Mouse (Mus musculus) liver, embryonic 11.5 days (tissue): Measurements from ENCODE around the gene Slc6a5. TPM values are rescaled to one million over a fixed set of nuclear protein-coding genes. Genes with fewer than 3 reads are reported as not detected.

Source experiments
- ATAC-seq: fragments of 200-750 bp; cut with Nextera tagmentation; replicated peaks from 2 replicates; pipeline ENCODE4 v1.8.0; 2017; ENCODE audit warnings: moderate number of reproducible peaks, mild to moderate bottlenecking, moderate TSS enrichment, moderate library complexity; ENCODE audit not compliant: low FRiP score
- DNase-seq: peaks from one replicate; pipeline ENCODE4 v3.0.0-alpha.2; 2017; ENCODE audit warnings: low spot score
- H3K27ac ChIP-seq: fragments of 300-500 bp; sonication (generic); 2 replicates; pipeline ENCODE4 v1.5.1; 2014; ENCODE audit warnings: mild to moderate bottlenecking, low read depth, low read length, control low read depth
- H3K27me3 ChIP-seq: fragments of 300-500 bp; sonication (generic); replicated peaks from 2 replicates; pipeline ENCODE4 v1.6.1; 2014; ENCODE audit warnings: low read length, mixed read lengths; ENCODE audit not compliant: control insufficient read depth, insufficient read depth
- H3K36me3 ChIP-seq: fragments of 300-500 bp; sonication (generic); 2 replicates; pipeline ENCODE4 v1.6.1; 2014; ENCODE audit warnings: mild to moderate bottlenecking, low read length, moderate library complexity, mixed read lengths; ENCODE audit not compliant: control insufficient read depth, insufficient read depth
- H3K4me1 ChIP-seq: fragments of 300-500 bp; sonication (generic); replicated peaks from 2 replicates; pipeline ENCODE4 v1.6.1; 2014; ENCODE audit warnings: low read length, mixed read lengths; ENCODE audit not compliant: control insufficient read depth, insufficient read depth
- H3K4me2 ChIP-seq: fragments of 300-500 bp; sonication (generic); 2 replicates; pipeline ENCODE4 v1.6.1; 2014; ENCODE audit warnings: mild to moderate bottlenecking, control low read depth, moderate library complexity
- H3K4me3 ChIP-seq: fragments of 300-500 bp; sonication (generic); 2 replicates; pipeline ENCODE4 v1.5.1; 2014; ENCODE audit warnings: low read depth, low read length, control low read depth
- H3K9ac ChIP-seq: fragments of 300-500 bp; sonication (generic); 2 replicates; pipeline ENCODE4 v1.6.1; 2014; ENCODE audit warnings: low read depth, low read length, control low read depth
- H3K9me3 ChIP-seq: fragments of 300-500 bp; sonication (generic); 2 replicates; pipeline ENCODE4 v1.6.1; 2016; ENCODE audit warnings: low read length, inconsistent platforms, mixed read lengths; ENCODE audit not compliant: control insufficient read depth
- WGBS: fragments of 180-500 bp; shearing (Covaris S2); extraction: QIAGEN DNeasy Blood & Tissue Kit; methylation state at CpG from one replicate; pipeline ENCODE4 v1.1.7; 2014; 5-methylcytosine and 5-hydroxymethylcytosine counted together
- polyA plus RNA-seq: library from polyadenylated mRNA; unstranded; fragments of >200 nt; fragmentation: Nextera tagmentation; extraction: Ambion mirVana; gene quantifications from 2 replicates; pipeline ENCODE4 v1.2.1, GENCODE M21; 2014

Slc6a5 gene
- polyA plus RNA-seq, 1 experiment from 2014 or later = not detected

GRCm38 (mm10) chr7:49910361-49910760 lies 415 bp downstream of the Slc6a5 start:
- no peaks in the 10 kb centered on the region for H3K9me3 ChIP-seq
- no peak overlapping the region for H3K4me2 ChIP-seq
- no peak overlapping the region for H3K4me3 ChIP-seq
- no peaks in the 10 kb centered on the region for H3K36me3 ChIP-seq
- peaks cover 100% of the 10 kb centered on the region for H3K27me3 ChIP-seq
- no peak overlapping the region for H3K9ac ChIP-seq
- ATAC-seq (no peak), DNase-seq (no peak)
- no peak overlapping the region for H3K27ac ChIP-seq
- WGBS = 2% methylated on average over 16 of the region's 16 CpGs
- no peaks in the 10 kb centered on the region for H3K4me1 ChIP-seq

- ATAC-seq (no peak), DNase-seq (no peak)
- no peak overlapping the region for H3K9ac ChIP-seq
- no peak overlapping the region for H3K27ac ChIP-seq
- H3K4me1 ChIP-seq = no peaks in the 10 kb centered on the region
- WGBS = 7% methylated on average over 23 of the region's 23 CpGs
- H3K36me3 ChIP-seq = no peaks in the 10 kb centered on the region
- peaks cover 100% of the 10 kb centered on the region for H3K27me3 ChIP-seq
- H3K9me3 ChIP-seq = no peaks in the 10 kb centered on the region
- no peak overlapping the region for H3K4me3 ChIP-seq
- no peak overlapping the region for H3K4me2 ChIP-seq
These were observed 1.4 kb downstream of the Slc6a5 start for GRCm38 (mm10) chr7:49911147-49911946.

GRCm38 (mm10) chr7:49911947-49912262 lies 2.0 kb downstream of the Slc6a5 start:
- H3K9me3 ChIP-seq = no peaks in the 10 kb centered on the region
- no peak overlapping the region for H3K9ac ChIP-seq
- 4% methylated on average over 26 of the region's 26 CpGs for WGBS

GRCm38 (mm10) chr7:49913164-49913563 lies 3.2 kb downstream of the Slc6a5 start:
- no peaks in the 10 kb centered on the region for H3K36me3 ChIP-seq
- no peak overlapping the region for H3K4me2 ChIP-seq
- no peak overlapping the region for H3K9ac ChIP-seq
- DNase-seq (no peak), ATAC-seq (no peak)
- H3K4me1 ChIP-seq = no peaks in the 10 kb centered on the region
- H3K27ac ChIP-seq = no peak overlapping the region
- H3K9me3 ChIP-seq = no peaks in the 10 kb centered on the region
- peaks cover 98% of the 10 kb centered on the region for H3K27me3 ChIP-seq
- H3K4me3 ChIP-seq = no peak overlapping the region
- WGBS = 3% methylated on average over 4 of the region's 4 CpGs

More at GRCm38 (mm10) chr7:49911947-49912262, 2.0 kb downstream of the Slc6a5 start:
- Histone ChIP-seq H3K4me3 (no peak overlapping the region), H3K27ac (no peak overlapping the region), H3K4me2 (no peak overlapping the region), H3K27me3 (peaks cover 100% of the 10 kb centered on the region), H3K4me1 (no peaks in the 10 kb centered on the region), H3K36me3 (no peaks in the 10 kb centered on the region)
- no peak for ATAC-seq
- DNase-seq = no peak

GRCm38 (mm10) chr7:49913728-49914328 lies 3.9 kb downstream of the Slc6a5 start:
- no peaks in the 10 kb centered on the region for H3K9me3 ChIP-seq
- no peak overlapping the region for H3K27ac ChIP-seq
- no peak for ATAC-seq
- no peaks in the 10 kb centered on the region for H3K36me3 ChIP-seq
- 6% methylated on average over 5 of the region's 5 CpGs for WGBS
- DNase-seq = no peak
- H3K4me2 ChIP-seq = no peak overlapping the region
- H3K4me3 ChIP-seq = no peak overlapping the region
- H3K4me1 ChIP-seq = no peaks in the 10 kb centered on the region
- H3K9ac ChIP-seq = no peak overlapping the region
- H3K27me3 ChIP-seq = peaks cover 96% of the 10 kb centered on the region

GRCm38 (mm10) chr7:49914946-49915345 lies 5.0 kb downstream of the Slc6a5 start:
- H3K9ac ChIP-seq = no peak overlapping the region
- 5% methylated on average over 9 of the region's 9 CpGs for WGBS
- H3K27ac ChIP-seq = no peak overlapping the region
- DNase-seq = no peak
- H3K4me2 ChIP-seq = no peak overlapping the region
- no peak for ATAC-seq
- no peaks in the 10 kb centered on the region for H3K4me1 ChIP-seq
- H3K4me3 ChIP-seq = no peak overlapping the region
- no peaks in the 10 kb centered on the region for H3K36me3 ChIP-seq
- H3K9me3 ChIP-seq = no peaks in the 10 kb centered on the region
- H3K27me3 ChIP-seq = peaks cover 87% of the 10 kb centered on the region

- ATAC-seq (no peak), DNase-seq (no peak)
- H3K36me3 ChIP-seq = no peaks in the 10 kb centered on the region
These were observed 5.5 kb downstream of the Slc6a5 start for GRCm38 (mm10) chr7:49915471-49915870.

GRCm38 (mm10) chr7:49919494-49919893 lies 9.5 kb downstream of the Slc6a5 start:
- Histone ChIP-seq H3K4me3 (no peak overlapping the region), H3K9ac (no peak overlapping the region), H3K36me3 (no peaks in the 10 kb centered on the region), H3K27me3 (peaks cover 41% of the 10 kb centered on the region), H3K9me3 (no peaks in the 10 kb centered on the region), H3K4me2 (no peak overlapping the region), H3K27ac (no peak overlapping the region), H3K4me1 (no peaks in the 10 kb centered on the region)
- DNase-seq = no peak
- ATAC-seq = no peak
- WGBS = 79% methylated on average over 4 of the region's 4 CpGs

More at GRCm38 (mm10) chr7:49915471-49915870, 5.5 kb downstream of the Slc6a5 start:
- 2% methylated on average over 11 of the region's 11 CpGs for WGBS
- H3K27me3 ChIP-seq = peaks cover 82% of the 10 kb centered on the region
- no peaks in the 10 kb centered on the region for H3K9me3 ChIP-seq
- no peak overlapping the region for H3K9ac ChIP-seq
- H3K4me2 ChIP-seq = no peak overlapping the region
- H3K4me3 ChIP-seq = no peak overlapping the region
- H3K4me1 ChIP-seq = no peaks in the 10 kb centered on the region
- H3K27ac ChIP-seq = no peak overlapping the region

GRCm38 (mm10) chr7:49920751-49921150 lies 10.8 kb downstream of the Slc6a5 start:
- Histone ChIP-seq H3K4me3 (no peak overlapping the region), H3K27ac (no peak overlapping the region), H3K36me3 (no peaks in the 10 kb centered on the region), H3K9ac (no peak overlapping the region), H3K27me3 (peaks cover 29% of the 10 kb centered on the region), H3K4me2 (no peak overlapping the region), H3K9me3 (no peaks in the 10 kb centered on the region), H3K4me1 (no peaks in the 10 kb centered on the region)
- WGBS = 74% methylated on average over 4 of the region's 4 CpGs
- ATAC-seq = no peak
- no peak for DNase-seq
